ENCODE assay signal across 7 mouse cellular contexts in the genomic region with DNA sequence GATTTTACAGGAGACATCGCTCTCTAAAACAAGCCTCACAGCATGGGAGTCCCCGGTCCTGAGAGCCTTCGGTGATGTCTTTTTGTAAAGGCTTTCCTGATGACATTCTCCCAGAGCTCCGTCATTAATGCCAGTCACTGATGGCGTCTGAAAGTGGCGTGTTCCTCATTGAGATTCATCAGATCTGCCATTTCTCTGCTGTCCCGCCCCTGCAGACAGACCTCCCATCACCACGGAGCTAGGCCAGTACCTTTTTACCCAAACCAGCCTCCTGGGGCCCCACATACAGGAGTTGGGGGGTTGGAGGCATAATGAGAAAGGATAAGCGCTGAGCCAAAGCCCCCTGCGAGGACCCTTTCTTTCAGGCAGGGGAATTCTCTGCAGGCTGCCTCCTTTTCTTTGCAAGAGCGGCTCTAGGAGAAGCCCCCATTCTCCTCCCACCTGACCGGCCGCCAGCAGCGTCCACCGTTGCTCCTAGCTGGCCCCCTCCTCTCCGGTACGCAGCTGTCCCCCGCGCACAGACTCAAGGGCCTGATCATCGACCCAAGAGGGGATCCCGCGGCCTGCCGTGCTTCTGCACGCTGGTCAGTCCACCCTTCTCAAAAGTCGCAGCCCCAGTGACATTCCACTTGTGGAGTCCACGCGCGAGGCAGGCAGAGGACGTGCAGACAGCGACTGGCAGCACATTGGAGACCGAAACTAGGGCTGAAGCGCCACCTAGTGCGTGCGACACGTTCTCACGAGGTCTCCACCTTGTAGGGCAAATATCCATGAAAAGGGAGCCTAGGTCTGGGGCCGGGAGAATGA. TPM values are rescaled to one million over a fixed set of nuclear protein-coding genes. Genes with fewer than 3 reads are reported as not detected.
DNase-seq lines count a peak whose midpoint lies in the region; ATAC-seq lines count a peak whose summit lies in the region.

No protein-coding gene starts in this region.

- peak; percentile 67 for DNase-seq in cerebellum, adult 9-11 months
- peak; percentile 59 for DNase-seq in gastrocnemius, adult 18-20 months (ENCODE audit: low spot score)
- peak; percentile 70 for DNase-seq in induced T-regulatory cell, adult 2 months (ENCODE audit: low read depth)
- DNase-seq in left cerebral cortex, postnatal 36 days (ENCODE audit: low spot score in 2 of 2): peak; percentile 45 to 63
- DNase-seq in mesoderm, embryonic 11.5 days (ENCODE audit: low read depth, low spot score): peak; percentile 86
- DNase-seq in right cerebral cortex, postnatal 25 days: peak; percentile 70

- intact Hi-C loops in left cerebral cortex, postnatal 36 days (cut with DNase I): loop anchor here (2.0 to 5.0 kb wide), 2 partner anchors 97 to 308 kb away; no protein-coding TSS in a partner anchor

- ATAC-seq in activated CD4-positive, CD25-positive, alpha-beta regulatory T cell, adult 4 months: peak; percentile 69

RNA-seq across cellular contexts. Expression of a gene that starts 0.8 kb away (rescaled TPM):
- not detected for polyA plus RNA-seq in activated CD4-positive, CD25-positive, alpha-beta regulatory T cell, adult 4 months (2017; shearing (Covaris generic))
- total RNA-seq in gastrocnemius, adult 18-20 months (2021): not detected
- not detected for total RNA-seq in left cerebral cortex, postnatal 36 days (2021)

RNA-seq across cellular contexts. Expression of a gene that starts 19.4 kb away (rescaled TPM):
- 10 to 100 TPM; 34.4 to 34.5 TPM for polyA plus RNA-seq in activated CD4-positive, CD25-positive, alpha-beta regulatory T cell, adult 4 months (2017; shearing (Covaris generic))
- total RNA-seq in gastrocnemius, adult 18-20 months (2021): 10 to 100 TPM in 1 of 2 experiments, 1 to 10 TPM in 1; 8.0 to 10.2 TPM
- total RNA-seq in left cerebral cortex, postnatal 36 days (2021): 10 to 100 TPM; 23.7 to 32.4 TPM

RNA-seq across cellular contexts. Expression of a gene that starts 44.2 kb away (rescaled TPM):
- polyA plus RNA-seq in activated CD4-positive, CD25-positive, alpha-beta regulatory T cell, adult 4 months (2017; shearing (Covaris generic)): 1 to 10 TPM; 1.1 to 1.2 TPM
- total RNA-seq in gastrocnemius, adult 18-20 months (2021): 1 to 10 TPM; 3.2 to 9.1 TPM
- total RNA-seq in left cerebral cortex, postnatal 36 days (2021): 10 to 100 TPM; 41.8 to 55.4 TPM

RNA-seq across cellular contexts. Expression of a gene that starts 48.3 kb away (rescaled TPM):
- polyA plus RNA-seq in activated CD4-positive, CD25-positive, alpha-beta regulatory T cell, adult 4 months (2017; shearing (Covaris generic)): not detected
- total RNA-seq in gastrocnemius, adult 18-20 months (2021): not detected
- not detected for total RNA-seq in left cerebral cortex, postnatal 36 days (2021)

RNA-seq across cellular contexts. Expression of a gene that starts 57.6 kb away (rescaled TPM):
- polyA plus RNA-seq in activated CD4-positive, CD25-positive, alpha-beta regulatory T cell, adult 4 months (2017; shearing (Covaris generic)): not detected
- not detected for total RNA-seq in gastrocnemius, adult 18-20 months (2021)
- total RNA-seq in left cerebral cortex, postnatal 36 days (2021): under 1 TPM; 0.49 to 0.77 TPM

Comparison
In these comparisons a context has a peak if more than half of its experiments do, and no peak if none do; other contexts are left out.
1. Peak in every context shown above with its lines: DNase-seq and ATAC-seq.
2. RNA of a gene that starts 44.2 kb away (total RNA-seq): 41.8 to 55.4 TPM in left cerebral cortex, postnatal 36 days; 3.2 to 9.1 TPM in gastrocnemius, adult 18-20 months; every median in the first group is over 4 times any median in the second.